Mouse (Mus musculus) adrenal gland, adult 10 weeks (tissue): ENCODE data around the gene BC005561. TPM values are rescaled to one million over a fixed set of nuclear protein-coding genes. Genes with fewer than 3 reads are reported as not detected.

ENCODE experiments used
- polyA plus RNA-seq: library from polyadenylated mRNA; stranded (reverse); fragments of 350-450 nt; fragmentation: Illumina TruSeq; extraction: RNeasy Lipid Tissue Mini Kit (QIAGEN cat#74804); gene quantifications from one replicate; pipeline ENCODE4 v1.2.3, GENCODE M21; 2014; ENCODE audit warnings: low read depth, low replicate concordance

The BC005561 gene
- polyA plus RNA-seq, result 24.1 TPM

DNA sequence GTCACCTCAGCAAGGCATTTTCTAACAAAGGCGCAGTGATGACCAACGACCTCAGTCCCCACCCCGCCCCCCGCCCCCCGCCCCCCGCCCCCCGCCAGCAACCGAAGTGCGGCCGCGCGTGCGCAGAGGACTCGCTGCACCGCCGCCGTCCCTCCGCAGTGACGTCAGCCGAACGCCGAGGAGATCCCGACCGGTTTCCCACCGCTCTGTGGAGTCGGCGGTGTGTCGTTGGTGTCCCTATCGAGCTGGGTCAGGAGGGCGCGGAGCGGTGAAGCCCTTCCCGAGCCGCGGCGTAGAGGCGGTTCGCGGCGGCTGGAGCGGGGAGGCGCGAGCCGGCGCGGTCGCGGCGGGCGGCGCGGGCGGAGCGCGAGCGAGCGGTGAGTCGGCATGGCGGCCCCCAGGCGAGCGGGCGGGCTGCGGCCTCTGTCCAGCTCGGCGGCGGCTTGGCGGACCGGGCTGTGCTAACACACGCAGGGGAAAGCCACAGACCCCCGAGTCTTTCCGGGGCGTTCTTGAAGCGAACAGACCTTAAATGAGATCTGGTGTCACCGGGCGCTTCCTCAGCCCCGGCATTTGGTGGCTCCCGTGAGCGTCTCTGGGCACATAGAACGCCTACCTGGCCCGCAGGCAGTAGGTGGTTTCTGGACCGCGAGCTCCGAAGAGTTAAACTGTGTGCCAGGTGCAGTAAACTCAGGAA lies at the start of gene BC005561:
Gene BC005561 (plus strand): TSS at position 158 of the 697 bp plus-strand sequence.

DNA sequence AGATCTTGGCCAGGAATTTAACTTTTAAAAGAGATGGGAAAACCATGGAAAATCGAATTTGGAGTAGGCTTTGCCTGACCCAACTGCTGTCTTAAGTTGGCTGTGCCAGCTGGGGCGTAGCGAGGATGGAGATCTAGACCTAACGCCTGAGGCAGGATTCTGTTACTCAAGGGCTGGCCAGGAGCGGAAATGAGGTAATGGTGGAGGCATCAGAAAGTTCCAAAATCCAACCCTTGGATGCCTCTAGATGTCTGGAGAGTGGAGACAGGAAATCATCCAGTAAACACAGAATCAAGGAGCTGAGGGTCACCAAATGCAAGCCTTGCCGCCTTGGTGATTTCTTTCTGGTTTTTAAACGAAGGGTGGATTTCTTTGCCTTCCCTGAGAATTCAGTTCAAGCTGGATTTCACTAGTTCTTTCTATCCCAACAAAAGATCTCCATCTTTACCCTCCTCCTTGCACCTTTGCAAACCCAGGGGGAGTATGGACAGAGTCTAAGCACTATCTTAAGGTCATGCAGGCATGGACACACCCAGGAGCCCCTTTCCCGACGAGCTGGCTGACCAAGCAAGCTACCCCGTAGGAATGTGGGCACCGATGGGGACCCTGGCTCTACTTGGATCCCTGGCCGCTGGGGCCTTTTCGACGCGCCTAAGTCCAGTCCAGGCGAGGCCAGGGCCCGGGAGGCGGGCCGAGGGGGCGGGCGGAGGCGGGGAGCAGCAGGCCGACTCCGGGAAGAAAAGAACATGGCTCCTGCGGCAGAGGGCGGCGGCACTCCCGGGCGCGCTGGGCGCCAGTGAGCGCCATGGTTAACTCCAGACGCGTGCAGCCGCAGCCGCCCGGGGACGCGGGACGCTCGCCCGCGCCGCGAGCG lies 49.1 kb upstream of the BC005561 start, which contains the start of gene Pkd2:
Gene Pkd2 (plus strand): TSS at position 619 of the 874 bp plus-strand sequence.

Other genes starting within 250 kb of the BC005561 start
- 5.8 TPM for gene Ibsp, start 209.2 kb upstream of the BC005561 start, polyA plus RNA-seq
- not detected for gene Mepe, start 183.0 kb upstream of the BC005561 start, polyA plus RNA-seq
- 81.9 TPM for gene Spp1, start 73.2 kb upstream of the BC005561 start, polyA plus RNA-seq
- gene Pkd2, start 48.9 kb upstream of the BC005561 start, polyA plus RNA-seq, result 65.6 TPM